Mouse (Mus musculus) skeletal muscle tissue, adult 2 months (tissue): ENCODE results near the gene Aox1.
A peak's percentile ranks its signal among the peaks of the same experiment; 100 is the strongest.

ENCODE experiments used
- DNase-seq: peaks from one replicate; pipeline ENCODE4 v3.0.0-alpha.2; 2012; ENCODE audit warnings: low read depth, low spot score

Aox1 gene

GRCm38 (mm10) chr1:58065151-58065550 lies 35.4 kb downstream of the Aox1 start:
- DNase-seq = no peak

GRCm38 (mm10) chr1:58065606-58066005 lies 35.9 kb downstream of the Aox1 start:
- DNase-seq = no peak

- no peak for DNase-seq
These were observed 39.5 kb downstream of the Aox1 start for GRCm38 (mm10) chr1:58069181-58069580.

- DNase-seq = no peak
These were observed 40.4 kb downstream of the Aox1 start for GRCm38 (mm10) chr1:58070091-58070490.

GRCm38 (mm10) chr1:58071006-58071405 lies 41.3 kb downstream of the Aox1 start:
- DNase-seq = no peak

GRCm38 (mm10) chr1:58071509-58071908 lies 41.8 kb downstream of the Aox1 start:
- no peak for DNase-seq

GRCm38 (mm10) chr1:58072416-58072815 lies 42.7 kb downstream of the Aox1 start:
- DNase-seq = no peak

GRCm38 (mm10) chr1:58072991-58073730 lies 43.4 kb downstream of the Aox1 start:
- DNase-seq = no peak

GRCm38 (mm10) chr1:58074266-58074665 lies 44.5 kb downstream of the Aox1 start:
- DNase-seq = no peak

- DNase-seq = no peak
These were observed 48.2 kb downstream of the Aox1 start for GRCm38 (mm10) chr1:58077882-58078281.

GRCm38 (mm10) chr1:58078390-58078789 lies 48.7 kb downstream of the Aox1 start:
- no peak for DNase-seq

- DNase-seq = no peak
These were observed 50.0 kb downstream of the Aox1 start for GRCm38 (mm10) chr1:58079689-58080088.

- no peak for DNase-seq
These were observed 50.7 kb downstream of the Aox1 start for GRCm38 (mm10) chr1:58080446-58080845.

GRCm38 (mm10) chr1:58081356-58081755 lies 51.6 kb downstream of the Aox1 start:
- DNase-seq = no peak

GRCm38 (mm10) chr1:58089316-58089715 lies 59.6 kb downstream of the Aox1 start:
- peak; percentile 18 for DNase-seq

- no peak for DNase-seq
These were observed 60.5 kb downstream of the Aox1 start for GRCm38 (mm10) chr1:58090191-58090590.

- DNase-seq = no peak
These were observed 61.5 kb downstream of the Aox1 start for GRCm38 (mm10) chr1:58091213-58091612.

GRCm38 (mm10) chr1:58091992-58092560 lies 62.3 kb downstream of the Aox1 start:
- DNase-seq = no peak

- DNase-seq = no peak
These were observed 67.6 kb downstream of the Aox1 start for GRCm38 (mm10) chr1:58097338-58097737.

GRCm38 (mm10) chr1:58099119-58099518 lies 69.4 kb downstream of the Aox1 start:
- no peak for DNase-seq

GRCm38 (mm10) chr1:58101531-58102146 lies 71.9 kb downstream of the Aox1 start:
- DNase-seq = peak; percentile 79

GRCm38 (mm10) chr1:58102494-58102893 lies 72.8 kb downstream of the Aox1 start:
- DNase-seq = no peak

- no peak for DNase-seq
These were observed 76.0 kb downstream of the Aox1 start for GRCm38 (mm10) chr1:58105685-58106084.
